Mouse (Mus musculus): ENCODE results near the gene Wdfy2.
"Not testable (repeated sequence)": the region's sequence is repeated elsewhere in the genome, so short reads cannot be mapped to it uniquely, and the experiment has no call there.

The Wdfy2 gene

GRCm38 (mm10) chr14:62880084-62880851 is 42.8 kb downstream of the Wdfy2 start:
- DNase-seq (ENCODE audit: low spot score): peak; percentile 85

- DNase-seq (ENCODE audit: low spot score): no peak
These were observed 44.7 kb downstream of the Wdfy2 start for GRCm38 (mm10) chr14:62882061-62882614.

GRCm38 (mm10) chr14:62883551-62883950 is 46.1 kb downstream of the Wdfy2 start:
- no peak for DNase-seq (ENCODE audit: low spot score)

- DNase-seq (ENCODE audit: low spot score): no peak
These were observed 46.7 kb downstream of the Wdfy2 start for GRCm38 (mm10) chr14:62884171-62884570.

GRCm38 (mm10) chr14:62884639-62885038 is 47.2 kb downstream of the Wdfy2 start:
- DNase-seq (ENCODE audit: low spot score): no peak

- DNase-seq (ENCODE audit: low spot score): no peak
These were observed 47.7 kb downstream of the Wdfy2 start for GRCm38 (mm10) chr14:62885146-62885545.

- no peak for DNase-seq (ENCODE audit: low spot score)
These were observed 53.9 kb downstream of the Wdfy2 start for GRCm38 (mm10) chr14:62891401-62891800.

- DNase-seq (ENCODE audit: low spot score): no peak
These were observed 55.5 kb downstream of the Wdfy2 start for GRCm38 (mm10) chr14:62892771-62893641.

- DNase-seq (ENCODE audit: low spot score): not testable (repeated sequence)
These were observed 56.2 kb downstream of the Wdfy2 start for GRCm38 (mm10) chr14:62893642-62894180.

- no peak for DNase-seq (ENCODE audit: low spot score)
These were observed 57.7 kb downstream of the Wdfy2 start for GRCm38 (mm10) chr14:62894924-62895840.

GRCm38 (mm10) chr14:62898061-62898460 is 60.6 kb downstream of the Wdfy2 start:
- no peak for DNase-seq (ENCODE audit: low spot score)

GRCm38 (mm10) chr14:62907888-62908287 is 70.4 kb downstream of the Wdfy2 start:
- no peak for DNase-seq (ENCODE audit: low spot score)

- DNase-seq (ENCODE audit: low spot score): no peak
These were observed 71.1 kb downstream of the Wdfy2 start for GRCm38 (mm10) chr14:62908550-62908949.

GRCm38 (mm10) chr14:62910859-62911258 is 73.4 kb downstream of the Wdfy2 start:
- no peak for DNase-seq (ENCODE audit: low spot score)

GRCm38 (mm10) chr14:62915146-62915685 is 77.7 kb downstream of the Wdfy2 start:
- DNase-seq (ENCODE audit: low spot score): no peak

GRCm38 (mm10) chr14:62916488-62917034 is 79.1 kb downstream of the Wdfy2 start:
- no peak for DNase-seq (ENCODE audit: low spot score)

- DNase-seq (ENCODE audit: low spot score): no peak
These were observed 83.9 kb downstream of the Wdfy2 start for GRCm38 (mm10) chr14:62921401-62921800.

GRCm38 (mm10) chr14:62922637-62923036 is 85.2 kb downstream of the Wdfy2 start:
- DNase-seq (ENCODE audit: low spot score): no peak

GRCm38 (mm10) chr14:62924800-62925199 is 87.3 kb downstream of the Wdfy2 start:
- DNase-seq (ENCODE audit: low spot score): no peak

- DNase-seq (ENCODE audit: low spot score): no peak
These were observed 90.6 kb downstream of the Wdfy2 start for GRCm38 (mm10) chr14:62928101-62928541.

- DNase-seq (ENCODE audit: low spot score): no peak
These were observed 97.9 kb downstream of the Wdfy2 start for GRCm38 (mm10) chr14:62935361-62935760.

Measured in embryo, embryonic 10.5 days (tissue).